Mouse (Mus musculus): ENCODE results near the gene Cwc15. TPM values are rescaled to one million over a fixed set of nuclear protein-coding genes. Genes with fewer than 3 reads are reported as not detected.

The Cwc15 gene
- polyA plus RNA-seq, 1 experiment from 2014 or later = 181 TPM

Other genes starting within 250 kb of the Cwc15 start
- gene Sesn3, start 225.6 kb upstream of the Cwc15 start, polyA plus RNA-seq (2016; fragmentation: Nextera tagmentation; extraction: Ambion mirVana) = 16.0 and 16.2 TPM in 2 replicates
- 6.6 and 7.8 TPM in 2 replicates for gene Endod1, start 119.1 kb upstream of the Cwc15 start, polyA plus RNA-seq (2016; fragmentation: Nextera tagmentation; extraction: Ambion mirVana)
- 0.10 and 0.15 TPM in 2 replicates for gene Kdm4d, start 135 bp upstream of the Cwc15 start, polyA plus RNA-seq (2016; fragmentation: Nextera tagmentation; extraction: Ambion mirVana)
- gene Amotl1, start 144.4 kb downstream of the Cwc15 start, polyA plus RNA-seq (2016; fragmentation: Nextera tagmentation; extraction: Ambion mirVana) = 14.7 and 14.9 TPM in 2 replicates
- 0.04 and 0.11 TPM in 2 replicates for gene Piwil4, start 240.1 kb downstream of the Cwc15 start, polyA plus RNA-seq (2016; fragmentation: Nextera tagmentation; extraction: Ambion mirVana)